8 mouse cellular contexts compared by ENCODE assay signal in genomic region chr2:150608087-150608799, GRCm38 (mm10). TPM values are rescaled to one million over a fixed set of nuclear protein-coding genes. Genes with fewer than 3 reads are reported as not detected.
DNase-seq lines count a peak whose midpoint lies in the region; ATAC-seq and TF ChIP-seq lines count a peak whose summit lies in the region.

Gene Apmap, minus strand, starts transcription at chr2:150608567.

- no peaks in the 10 kb centered on the region for H3K9me3 ChIP-seq in forebrain, embryonic 10.5 days
- H3K9me3 ChIP-seq in heart, embryonic 15.5 days (replicated peaks) = no peaks in the 10 kb centered on the region
- no peaks in the 10 kb centered on the region for H3K9me3 ChIP-seq in liver, embryonic 14.5 days (ENCODE audit: control insufficient read depth, low read length)
- no peaks in the 10 kb centered on the region for H3K9me3 ChIP-seq in neural tube, embryonic 11.5 days (ENCODE audit: control insufficient read depth, low read length)
- no peaks in the 10 kb centered on the region for H3K9me3 ChIP-seq in stomach, postnatal 0 days (ENCODE audit: control insufficient read depth, low read length)

- no peak for TF ChIP-seq EP300 in liver, embryonic 14.5 days (IDR thresholded peaks at IDR 0.05; ENCODE audit: low read depth)
- TF ChIP-seq EP300 in stomach, postnatal 0 days (optimal IDR thresholded peaks at IDR 0.05) = no peak

- peak within 1 kb of the TSS; percentile 91 for H3K4me3 ChIP-seq in forebrain, embryonic 10.5 days
- peak within 1 kb of the TSS; percentile 93 for H3K4me3 ChIP-seq in heart, embryonic 15.5 days
- H3K4me3 ChIP-seq in liver, embryonic 14.5 days (ENCODE audit: insufficient read depth in 1 of 2, low read depth in 2 of 2, low read length in 2 of 2) = peak within 1 kb of the TSS; percentile 82 to 95
- peak within 1 kb of the TSS; percentile 83 for H3K4me3 ChIP-seq in neural tube, embryonic 11.5 days (ENCODE audit: low read depth, low read length)
- peak within 1 kb of the TSS; percentile 84 for H3K4me3 ChIP-seq in stomach, postnatal 0 days (ENCODE audit: low read depth, low read length)

- peak; percentile 31 for TF ChIP-seq CTCF in liver, embryonic 14.5 days (IDR thresholded peaks at IDR 0.05; ENCODE audit: low read depth)
- TF ChIP-seq CTCF in stomach, postnatal 0 days (IDR thresholded peaks at IDR 0.05; ENCODE audit: low read depth) = peak; percentile 48

- peak; percentile 93 for DNase-seq in c-Kit-negative CD71-positive TER-119-positive erythroid progenitor cells, embryonic 14.5 days (ENCODE audit: low read depth, low spot score)
- peak; percentile 92 for DNase-seq in forebrain, embryonic 10.5 days (ENCODE audit: extremely low spot score, low spot score)
- peak; percentile 97 to 99 for DNase-seq in kidney, postnatal 25 days
- DNase-seq in liver, embryonic 14.5 days (ENCODE audit: low read depth in 3 of 3, low spot score in 3 of 3) = peak; percentile 93
- DNase-seq in neural tube, embryonic 11.5 days (ENCODE audit: low spot score) = peak; percentile 96
- DNase-seq in stomach, postnatal 0 days (ENCODE audit: low spot score) = peak; percentile 97

- under 1% methylated on average over 42 of the region's 42 CpGs for WGBS in forebrain, embryonic 10.5 days
- WGBS in heart, embryonic 15.5 days = under 1% methylated on average over 42 of the region's 42 CpGs
- under 1% methylated on average over 42 of the region's 42 CpGs for WGBS in liver, embryonic 14.5 days (ENCODE audit: insufficient replicate concordance)
- WGBS in neural tube, embryonic 11.5 days = under 1% methylated on average over 42 of the region's 42 CpGs
- WGBS in stomach, postnatal 0 days = 1% methylated on average over 42 of the region's 42 CpGs

- ATAC-seq in CD4-positive, CD25-positive, alpha-beta regulatory T cell, adult 4 months = peak; percentile 96
- ATAC-seq in heart, embryonic 15.5 days (replicated peaks; ENCODE audit: insufficient number of reproducible peaks, insufficient read depth, low FRiP score, low read depth) = peak; percentile 97
- ATAC-seq in liver, embryonic 14.5 days (ENCODE audit: insufficient read depth) = peak; percentile 92
- peak; percentile 98 for ATAC-seq in neural tube, embryonic 11.5 days (ENCODE audit: insufficient read depth, low FRiP score, low TSS enrichment)
- ATAC-seq in stomach, postnatal 0 days (ENCODE audit: low FRiP score, low TSS enrichment) = peak; percentile 95

- no peaks in the 10 kb centered on the region for H3K27me3 ChIP-seq in forebrain, embryonic 10.5 days (ENCODE audit: poor library complexity, severe bottlenecking)
- H3K27me3 ChIP-seq in heart, embryonic 15.5 days = no peaks in the 10 kb centered on the region
- H3K27me3 ChIP-seq in liver, embryonic 14.5 days (ENCODE audit: control insufficient read depth, insufficient read depth, low read length) = no peaks in the 10 kb centered on the region
- no peaks in the 10 kb centered on the region for H3K27me3 ChIP-seq in neural tube, embryonic 11.5 days (ENCODE audit: control insufficient read depth, insufficient read depth, low read length)
- no peaks in the 10 kb centered on the region for H3K27me3 ChIP-seq in stomach, postnatal 0 days (ENCODE audit: control insufficient read depth, insufficient read depth, low read length)

- peak within 1 kb of the TSS; percentile 76 for H3K27ac ChIP-seq in forebrain, embryonic 10.5 days
- peak within 1 kb of the TSS; percentile 60 for H3K27ac ChIP-seq in heart, embryonic 15.5 days
- peak within 1 kb of the TSS; percentile 74 for H3K27ac ChIP-seq in liver, embryonic 14.5 days
- no peak within 1 kb of the TSS for H3K27ac ChIP-seq in neural tube, embryonic 11.5 days (ENCODE audit: low read depth, low read length)
- H3K27ac ChIP-seq in stomach, postnatal 0 days (replicated peaks) = peak within 1 kb of the TSS; percentile 58

- H3K4me2 ChIP-seq in heart, embryonic 15.5 days = peak within 1 kb of the TSS; percentile 80
- peak within 1 kb of the TSS; percentile 78 for H3K4me2 ChIP-seq in liver, embryonic 14.5 days (ENCODE audit: low read depth)
- H3K4me2 ChIP-seq in neural tube, embryonic 11.5 days (ENCODE audit: low read depth) = peak within 1 kb of the TSS; percentile 86
- H3K4me2 ChIP-seq in stomach, postnatal 0 days (replicated peaks; ENCODE audit: low read depth) = peak within 1 kb of the TSS; percentile 90

- H3K36me3 ChIP-seq in forebrain, embryonic 10.5 days (replicated peaks) = no peaks in the 10 kb centered on the region
- no peaks in the 10 kb centered on the region for H3K36me3 ChIP-seq in heart, embryonic 15.5 days
- H3K36me3 ChIP-seq in liver, embryonic 14.5 days (replicated peaks; ENCODE audit: control insufficient read depth, insufficient read depth, low read depth) = no peaks in the 10 kb centered on the region
- no peaks in the 10 kb centered on the region for H3K36me3 ChIP-seq in neural tube, embryonic 11.5 days (ENCODE audit: control insufficient read depth, insufficient read depth, low read length)
- H3K36me3 ChIP-seq in stomach, postnatal 0 days (ENCODE audit: control insufficient read depth, insufficient read depth, low read length) = no peaks in the 10 kb centered on the region

- peak within 1 kb of the TSS; percentile 79 for H3K9ac ChIP-seq in heart, embryonic 15.5 days
- H3K9ac ChIP-seq in liver, embryonic 14.5 days (replicated peaks) = peak within 1 kb of the TSS; percentile 78
- H3K9ac ChIP-seq in neural tube, embryonic 11.5 days (ENCODE audit: low read length) = peak within 1 kb of the TSS; percentile 72
- peak within 1 kb of the TSS; percentile 90 for H3K9ac ChIP-seq in stomach, postnatal 0 days (ENCODE audit: low read length)

- H3K4me1 ChIP-seq in forebrain, embryonic 10.5 days = peaks cover 14% of the 10 kb centered on the region
- peaks cover 12% of the 10 kb centered on the region for H3K4me1 ChIP-seq in heart, embryonic 15.5 days (replicated peaks)
- H3K4me1 ChIP-seq in liver, embryonic 14.5 days (replicated peaks; ENCODE audit: control insufficient read depth in 2 of 2, insufficient read depth in 2 of 2, low read length in 1 of 2) = peaks cover 16 to 18% of the 10 kb centered on the region in 2 experiments
- no peaks in the 10 kb centered on the region; the same call in 1 of the 2 replicates for H3K4me1 ChIP-seq in neural tube, embryonic 11.5 days (ENCODE audit: control insufficient read depth, insufficient read depth, low read length)
- no peaks in the 10 kb centered on the region; the same call in 1 of the 2 replicates for H3K4me1 ChIP-seq in stomach, postnatal 0 days (replicated peaks; ENCODE audit: control insufficient read depth, insufficient read depth)

RNA-seq across cellular contexts. Expression of gene Apmap, which starts in this region (rescaled TPM):
- 10 to 100 TPM; 13.0 to 16.6 TPM for polyA plus RNA-seq in CD4-positive, CD25-positive, alpha-beta regulatory T cell, adult 4 months (2017; shearing (Covaris generic))
- 34.2 and 34.9 TPM in 2 replicates for polyA plus RNA-seq in forebrain, embryonic 10.5 days (2016; fragmentation: Nextera tagmentation; extraction: Ambion mirVana)
- 23.4 and 30.7 TPM in 2 replicates for polyA plus RNA-seq in heart, embryonic 15.5 days (2015; fragmentation: Nextera tagmentation; extraction: Ambion mirVana)
- polyA plus RNA-seq in liver, embryonic 14.5 days (2012; rRNA removed) = 14.3 and 18.5 TPM in 2 replicates
- 26.3 and 26.5 TPM in 2 replicates for polyA plus RNA-seq in liver, embryonic 14.5 days (2014; fragmentation: Nextera tagmentation; extraction: Ambion mirVana)
- polyA plus RNA-seq in neural tube, embryonic 11.5 days (2014; fragmentation: Nextera tagmentation; extraction: Ambion mirVana) = 39.9 and 41.2 TPM in 2 replicates
- 30.0 and 30.1 TPM in 2 replicates for polyA plus RNA-seq in stomach, postnatal 0 days (2015; fragmentation: Nextera tagmentation; extraction: Ambion mirVana)
